Mouse (Mus musculus): ENCODE measurements around the gene Ttll8.

Gene Ttll8

GRCm38 (mm10) chr15:88881253-88882044 lies 72.8 kb downstream of the Ttll8 start:
- DNase-seq, result no peak

DNA sequence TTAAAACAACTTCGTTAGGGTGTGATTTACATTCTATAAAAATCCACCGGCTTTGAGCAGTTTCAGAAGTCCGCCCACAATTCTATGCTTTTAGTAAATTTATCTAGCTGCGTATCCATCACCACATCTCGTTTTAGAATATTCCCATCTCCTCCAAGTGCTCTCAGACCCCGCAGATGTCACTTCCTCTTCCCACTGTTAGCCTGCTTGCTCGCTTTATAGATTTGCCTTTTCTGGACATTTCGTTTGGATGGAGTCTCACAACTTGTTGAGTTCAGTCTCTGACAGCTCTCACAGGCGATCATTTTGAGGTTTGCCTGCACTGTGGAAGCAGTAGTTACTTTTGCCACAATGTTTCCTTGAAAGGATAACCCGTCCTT lies 77.2 kb downstream of the Ttll8 start:
- DNase-seq, result no peak

GRCm38 (mm10) chr15:88876155-88877020 lies 77.8 kb downstream of the Ttll8 start:
- peak; percentile 87 for DNase-seq

DNA sequence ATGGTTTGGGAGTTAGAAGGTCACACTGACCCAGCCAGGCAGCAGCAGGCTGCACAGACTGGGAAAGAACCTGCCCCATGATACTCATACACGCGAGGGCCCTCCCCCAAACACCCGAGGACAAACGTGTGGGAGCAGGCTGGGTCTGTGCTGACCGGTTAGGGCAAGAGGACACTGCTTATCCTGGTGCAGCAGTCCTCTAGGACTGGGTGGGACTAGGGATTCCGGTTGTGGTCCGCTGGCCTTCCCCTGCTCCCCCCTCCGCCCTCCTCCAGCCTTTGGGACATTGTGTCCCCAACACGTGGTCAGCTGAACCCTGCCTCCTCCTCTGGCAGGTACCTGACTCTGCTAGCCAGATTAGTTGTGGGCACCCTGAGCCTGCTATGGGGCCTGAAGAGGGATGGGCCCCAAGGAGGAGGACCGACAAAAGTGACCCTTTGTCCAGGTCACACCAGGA lies 78.6 kb downstream of the Ttll8 start:
- DNase-seq, result no peak

- DNase-seq, result no peak
These were observed 79.7 kb downstream of the Ttll8 start for GRCm38 (mm10) chr15:88874477-88874876.

GRCm38 (mm10) chr15:88874061-88874460 lies 80.2 kb downstream of the Ttll8 start:
- DNase-seq, result no peak

DNA sequence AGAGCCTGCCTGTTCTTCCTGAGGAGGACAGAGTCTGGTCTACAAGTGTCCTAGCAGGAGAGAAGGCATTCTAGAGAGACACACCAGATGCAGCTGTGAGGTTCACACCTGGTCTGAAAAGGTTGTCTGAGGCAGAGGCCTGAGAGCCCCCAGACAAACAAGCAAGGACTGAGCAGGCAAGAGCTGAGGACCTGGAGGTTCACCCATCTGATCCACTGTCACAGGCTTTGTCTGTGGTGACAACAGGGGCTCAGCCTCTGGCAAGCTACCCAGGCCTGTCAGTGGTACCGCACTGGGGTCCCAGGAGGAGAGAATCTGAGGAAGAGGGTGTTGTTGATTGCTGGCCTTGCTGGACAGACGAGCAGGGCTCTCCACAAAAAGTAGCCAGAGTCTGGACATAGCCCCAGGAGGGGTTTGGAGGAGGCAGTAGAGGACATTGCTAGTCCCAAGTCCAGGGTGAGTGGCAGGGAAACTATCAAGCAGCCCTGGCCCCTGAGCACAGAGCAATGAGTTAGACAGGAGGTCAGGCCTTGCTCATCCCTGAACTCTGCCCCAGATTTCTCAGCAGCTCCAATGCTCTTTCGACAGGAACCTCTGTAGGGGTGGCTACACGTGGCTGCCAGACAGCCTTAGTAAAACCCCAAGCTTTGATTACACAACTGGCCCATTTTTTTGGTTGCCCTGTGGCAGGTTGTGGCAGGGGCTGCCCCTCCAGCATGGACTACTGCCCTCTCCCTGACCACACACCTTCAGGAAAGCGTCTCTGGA lies 83.6 kb downstream of the Ttll8 start:
- DNase-seq, result no peak

GRCm38 (mm10) chr15:88868024-88868742 lies 86.0 kb downstream of the Ttll8 start:
- DNase-seq, result no peak

- no peak for DNase-seq
These were observed 86.7 kb downstream of the Ttll8 start for GRCm38 (mm10) chr15:88867368-88868023.

GRCm38 (mm10) chr15:88866934-88867356 lies 87.3 kb downstream of the Ttll8 start:
- no peak for DNase-seq

DNA sequence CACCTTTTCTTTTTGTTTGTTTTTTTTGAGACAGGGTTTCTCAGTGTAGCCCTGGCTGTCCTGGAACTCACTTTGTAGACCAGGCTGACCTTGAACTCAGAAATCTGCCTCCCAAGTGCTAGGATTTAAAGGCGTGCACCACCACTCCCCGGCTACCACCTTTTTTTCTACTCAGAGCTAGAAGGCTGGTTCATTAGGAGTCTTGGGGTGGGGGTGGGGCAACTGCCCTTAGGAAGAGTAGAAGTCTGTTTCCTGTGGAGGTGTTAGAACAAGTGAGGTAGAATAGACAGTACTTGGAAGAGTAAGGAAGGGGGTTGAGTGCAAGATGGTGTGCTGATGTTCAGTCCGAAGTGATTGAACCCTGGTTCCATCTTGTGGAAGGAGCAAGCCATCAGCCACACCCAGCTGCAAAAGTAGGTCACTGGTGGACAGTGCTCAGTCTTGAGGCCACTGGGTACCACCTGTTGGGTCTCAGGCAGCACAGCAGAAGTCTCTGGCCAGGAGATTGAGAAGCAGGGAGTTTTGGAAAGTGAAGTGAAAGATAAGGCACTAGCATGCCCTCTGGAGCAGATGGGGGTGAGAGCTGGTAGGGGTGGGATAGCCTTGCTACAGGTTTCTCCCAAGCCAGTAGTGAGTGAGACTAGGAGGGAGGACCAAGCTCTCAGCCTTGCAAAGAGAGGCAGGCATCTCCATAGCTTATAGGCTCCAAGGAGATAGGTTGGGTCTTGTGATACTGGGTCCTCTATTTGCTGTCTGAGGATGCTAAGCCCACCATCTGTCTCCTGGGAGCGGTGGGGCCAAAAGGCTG lies 88.1 kb downstream of the Ttll8 start:
- DNase-seq, result no peak

DNA sequence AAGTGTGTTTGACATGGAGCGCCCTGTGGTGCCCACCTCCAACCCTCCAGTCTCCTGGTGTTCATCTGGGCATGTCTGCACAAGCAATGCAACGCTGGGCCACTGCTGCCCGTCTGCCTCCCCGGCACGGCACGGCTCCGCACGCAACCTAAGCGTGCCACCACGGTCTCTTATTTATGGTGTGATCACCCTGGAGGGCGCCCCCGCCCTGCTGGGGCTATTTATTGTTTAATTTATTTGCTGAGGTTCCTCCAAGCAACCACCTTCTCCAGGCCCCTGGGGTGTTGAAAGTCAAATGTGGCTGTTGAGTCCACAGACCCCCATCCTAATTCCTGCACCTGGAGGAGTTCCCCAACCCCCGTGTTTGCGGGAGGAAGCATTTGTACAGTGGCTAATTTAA lies 89.2 kb downstream of the Ttll8 start:
- DNase-seq, result no peak

- no peak for DNase-seq
These were observed 89.8 kb downstream of the Ttll8 start for GRCm38 (mm10) chr15:88864270-88865030.

DNA sequence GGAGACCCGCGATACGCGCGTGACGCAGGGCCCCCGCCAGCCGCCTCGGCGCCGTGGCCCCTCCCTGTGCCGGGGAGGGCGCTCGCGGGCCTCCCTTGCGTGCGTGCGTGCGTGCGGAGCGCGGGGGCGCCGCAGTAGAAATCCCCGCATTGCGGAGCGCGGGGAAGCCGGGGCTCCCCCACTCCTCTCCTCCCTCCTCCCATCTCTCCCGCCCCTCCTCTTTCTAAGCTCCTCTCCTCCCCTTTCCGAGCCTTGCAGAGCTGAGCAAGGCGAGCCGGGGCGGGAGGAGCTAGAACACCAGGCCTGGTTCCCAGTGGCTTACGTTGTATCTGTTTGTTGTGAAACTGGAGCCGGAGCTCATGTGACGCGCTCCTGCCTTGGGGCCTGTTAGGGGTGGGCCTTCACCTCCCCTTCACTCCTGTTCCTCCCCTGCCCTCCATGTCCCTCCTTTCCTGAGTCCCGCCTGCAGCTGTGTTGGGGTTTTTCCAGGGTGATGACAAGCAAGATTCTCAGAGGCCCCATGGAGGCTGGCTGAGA lies 90.5 kb downstream of the Ttll8 start:
- DNase-seq, result peak; percentile 79

GRCm38 (mm10) chr15:88862881-88863694 lies 91.1 kb downstream of the Ttll8 start:
- DNase-seq, result peak; percentile 62

DNA sequence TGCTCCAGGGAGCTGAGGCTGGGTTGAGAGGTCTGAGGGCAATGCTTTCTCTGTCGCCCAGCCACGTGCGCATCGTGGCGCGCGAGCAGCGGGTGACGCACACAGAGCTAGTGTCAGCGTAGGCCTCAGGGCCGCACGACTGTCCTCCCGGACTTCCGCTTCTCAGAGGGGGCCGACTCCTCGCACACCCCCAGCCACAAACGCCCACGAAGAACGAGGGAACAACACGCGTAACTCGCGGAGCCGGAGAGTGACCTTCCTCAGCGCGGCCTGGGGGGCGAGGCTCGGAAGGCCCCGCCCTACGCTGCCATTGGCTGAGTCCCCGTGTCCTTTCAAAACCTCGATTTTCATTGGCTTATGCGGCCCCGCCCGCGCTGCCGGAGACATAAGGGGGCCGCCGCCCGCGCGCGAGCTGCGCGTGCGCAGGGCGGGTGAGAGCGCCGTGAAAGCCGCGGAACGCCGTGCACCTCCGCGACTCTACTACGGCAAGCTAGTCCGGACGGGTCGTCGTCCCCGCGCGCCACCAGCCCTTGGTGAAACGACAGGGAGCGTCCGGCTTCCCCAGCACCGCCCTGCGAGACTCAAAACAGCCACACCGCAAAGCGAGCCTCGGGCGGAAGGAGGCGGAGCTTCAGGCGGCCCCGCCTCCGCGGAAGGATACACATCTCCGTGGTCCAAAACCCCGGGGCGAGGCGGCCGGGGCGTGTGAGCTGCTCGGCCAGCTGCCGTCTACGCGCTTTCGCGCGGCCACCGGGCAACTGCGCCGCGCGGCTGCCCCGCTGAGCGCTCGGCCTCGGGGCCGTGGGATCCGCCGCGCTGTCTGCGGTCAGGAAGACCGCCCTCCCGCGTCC lies 92.2 kb downstream of the Ttll8 start, which contains the start of gene Pim3:
TSS of gene Pim3 (plus strand) at position 415 of the 851 bp plus-strand sequence.
- DNase-seq, result peak; percentile 95

- no peak for DNase-seq
These were observed 93.4 kb downstream of the Ttll8 start for GRCm38 (mm10) chr15:88860781-88861180.

Data from right cerebral cortex, postnatal 14 days (tissue).